Mouse (Mus musculus) hindbrain, embryonic 11.5 days (tissue): Measurements from ENCODE around the gene Bola1. TPM values are rescaled to one million over a fixed set of nuclear protein-coding genes. Genes with fewer than 3 reads are reported as not detected.

Source experiments
- ATAC-seq: fragments of 200-750 bp; cut with Nextera tagmentation; 2 replicates; pipeline ENCODE4 v1.8.0; 2017; ENCODE audit warnings: mild to moderate bottlenecking, moderate TSS enrichment, moderate library complexity; ENCODE audit not compliant: low FRiP score
- DNase-seq: peaks from one replicate; pipeline ENCODE4 v3.0.0-alpha.2; 2015; ENCODE audit warnings: low spot score
- H3K27ac ChIP-seq: fragments of 300-500 bp; sonication (generic); 2 replicates; pipeline ENCODE4 v1.5.1; 2014; ENCODE audit warnings: mild to moderate bottlenecking, low read depth, low read length
- H3K27me3 ChIP-seq: fragments of 300-500 bp; sonication (generic); 2 replicates; pipeline ENCODE4 v1.6.1; 2014; ENCODE audit warnings: mild to moderate bottlenecking, low read length, moderate library complexity, mixed read lengths; ENCODE audit not compliant: control insufficient read depth, insufficient read depth
- H3K36me3 ChIP-seq: fragments of 300-500 bp; sonication (generic); 2 replicates; pipeline ENCODE4 v1.6.1; 2014; ENCODE audit warnings: mild to moderate bottlenecking, low read length, moderate library complexity, mixed read lengths; ENCODE audit not compliant: control insufficient read depth, insufficient read depth
- H3K4me1 ChIP-seq: fragments of 300-500 bp; sonication (generic); replicated peaks from 2 replicates; pipeline ENCODE4 v1.6.1; 2014; ENCODE audit warnings: low read length, mixed read lengths; ENCODE audit not compliant: control insufficient read depth, insufficient read depth
- H3K4me2 ChIP-seq: fragments of 300-500 bp; sonication (generic); replicated peaks from 2 replicates; pipeline ENCODE4 v1.6.1; 2014; ENCODE audit warnings: mild to moderate bottlenecking, low read depth, low read length
- H3K4me3 ChIP-seq: fragments of 300-500 bp; sonication (generic); 2 replicates; pipeline ENCODE4 v1.5.1; 2014; ENCODE audit warnings: low read depth, low read length
- H3K9ac ChIP-seq: fragments of 300-500 bp; sonication (generic); 2 replicates; pipeline ENCODE4 v1.6.1; 2014; ENCODE audit warnings: low read depth, low read length
- H3K9me3 ChIP-seq: fragments of 300-500 bp; sonication (generic); 2 replicates; pipeline ENCODE4 v1.6.1; 2016; ENCODE audit warnings: low read length; ENCODE audit not compliant: control insufficient read depth
- WGBS: fragments of 180-500 bp; shearing (Covaris S2); extraction: QIAGEN DNeasy Blood & Tissue Kit; methylation state at CpG from one replicate; pipeline ENCODE4 v1.1.7; 2014; 5-methylcytosine and 5-hydroxymethylcytosine counted together
- polyA plus RNA-seq: library from polyadenylated mRNA; unstranded; fragments of >200 nt; fragmentation: Nextera tagmentation; extraction: Ambion mirVana; gene quantifications from 2 replicates; pipeline ENCODE4 v1.2.1, GENCODE M21; 2014

The Bola1 gene
- polyA plus RNA-seq, 1 experiment from 2014 or later: 73.3 TPM

- Histone ChIP-seq H3K4me1 (peaks cover 4% of the 10 kb centered on the region; the same call in 1 of the 2 replicates), H3K9me3 (no peaks in the 10 kb centered on the region), H3K27ac (peak within 1 kb of the TSS; percentile 97), H3K4me3 (peak within 1 kb of the TSS; percentile 93), H3K36me3 (peaks cover 9% of the 10 kb centered on the region), H3K4me2 (peak within 1 kb of the TSS; percentile 88), H3K27me3 (no peaks in the 10 kb centered on the region), H3K9ac (peak within 1 kb of the TSS; percentile 94)
- DNase-seq (peak; percentile 93), ATAC-seq (peak; percentile 94)
- WGBS: under 1% methylated on average over 58 of the region's 58 CpGs
Observed at GRCm38 (mm10) chr3:96172197-96173178, 47.0 kb downstream of the Bola1 start, which contains the start of gene Sf3b4. Sf3b4 (plus strand) TSS chr3:96172332.

- DNase-seq: no peak
- no peaks in the 10 kb centered on the region for H3K27me3 ChIP-seq
- peak overlapping the region; percentile 97 for H3K27ac ChIP-seq
- peak overlapping the region; percentile 93 for H3K4me3 ChIP-seq
- peaks cover 9% of the 10 kb centered on the region; the same call in 1 of the 2 replicates for H3K36me3 ChIP-seq
- 25% methylated on average over 18 of the region's 18 CpGs for WGBS
- ATAC-seq: peak; percentile 42
- peak overlapping the region; percentile 94 for H3K9ac ChIP-seq
- no peaks in the 10 kb centered on the region for H3K9me3 ChIP-seq
- H3K4me1 ChIP-seq: peaks cover 4% of the 10 kb centered on the region; the same call in 1 of the 2 replicates
- peak overlapping the region; percentile 76 for H3K4me2 ChIP-seq
Observed at GRCm38 (mm10) chr3:96171583-96172196, 47.8 kb downstream of the Bola1 start.

GRCm38 (mm10) chr3:96170976-96171545 is 48.4 kb downstream of the Bola1 start:
- Histone ChIP-seq H3K27ac (0 out of 2 replicates have a peak overlapping the region, but pooled peaks have one; percentile 97), H3K4me3 (peak overlapping the region; percentile 93), H3K36me3 (peaks cover 6% of the 10 kb centered on the region; the same call in 1 of the 2 replicates), H3K9me3 (no peaks in the 10 kb centered on the region), H3K27me3 (no peaks in the 10 kb centered on the region), H3K4me2 (peak overlapping the region; percentile 76), H3K4me1 (peaks cover 4% of the 10 kb centered on the region; the same call in 1 of the 2 replicates), H3K9ac (peak overlapping the region; percentile 94; the same call in 1 of the 2 replicates)
- 71% methylated on average over 10 of the region's 10 CpGs for WGBS
- DNase-seq (no peak), ATAC-seq (no peak)

GRCm38 (mm10) chr3:96170276-96170675 is 49.2 kb downstream of the Bola1 start:
- Histone ChIP-seq H3K36me3 (peaks cover 5% of the 10 kb centered on the region; the same call in 1 of the 2 replicates), H3K9me3 (no peaks in the 10 kb centered on the region), H3K27me3 (no peaks in the 10 kb centered on the region), H3K27ac (no peak overlapping the region), H3K4me2 (no peak overlapping the region), H3K4me1 (peaks cover 4% of the 10 kb centered on the region; the same call in 1 of the 2 replicates), H3K4me3 (no peak overlapping the region), H3K9ac (no peak overlapping the region)
- WGBS: 90% methylated on average over 4 of the region's 4 CpGs
- ATAC-seq: no peak
- no peak for DNase-seq

GRCm38 (mm10) chr3:96168466-96169158 is 50.9 kb downstream of the Bola1 start:
- Histone ChIP-seq H3K9me3 (no peaks in the 10 kb centered on the region), H3K4me3 (no peak overlapping the region), H3K4me2 (no peak overlapping the region), H3K36me3 (no peaks in the 10 kb centered on the region), H3K4me1 (0 out of 2 replicates have a peak, but pooled peaks cover 2% of the 10 kb centered on the region), H3K27ac (no peak overlapping the region), H3K27me3 (no peaks in the 10 kb centered on the region), H3K9ac (no peak overlapping the region)
- ATAC-seq (no peak), DNase-seq (no peak)
- 75% methylated on average over 12 of the region's 12 CpGs for WGBS

GRCm38 (mm10) chr3:96163040-96163439 is 56.5 kb downstream of the Bola1 start:
- DNase-seq (no peak), ATAC-seq (no peak)
- Histone ChIP-seq H3K36me3 (no peaks in the 10 kb centered on the region), H3K4me3 (no peak overlapping the region), H3K4me1 (peaks cover 8% of the 10 kb centered on the region; the same call in 1 of the 2 replicates), H3K9ac (no peak overlapping the region), H3K27ac (no peak overlapping the region), H3K9me3 (no peaks in the 10 kb centered on the region), H3K4me2 (no peak overlapping the region), H3K27me3 (peaks cover 3% of the 10 kb centered on the region; the same call in 1 of the 2 replicates)
- WGBS: 85% methylated on average over 6 of the region's 6 CpGs

GRCm38 (mm10) chr3:96161869-96162840 is 57.4 kb downstream of the Bola1 start, which contains the start of gene Mtmr11:
Mtmr11 (plus strand) TSS chr3:96162004.
- peaks cover 8% of the 10 kb centered on the region; the same call in 1 of the 2 replicates for H3K4me1 ChIP-seq
- no peak within 1 kb of the TSS for H3K27ac ChIP-seq
- DNase-seq (peak; percentile 31), ATAC-seq (no peak)
- no peaks in the 10 kb centered on the region for H3K36me3 ChIP-seq
- 9% methylated on average over 16 of the region's 16 CpGs for WGBS
- peak within 1 kb of the TSS; percentile 27 for H3K4me3 ChIP-seq
- peak within 1 kb of the TSS; percentile 44 for H3K9ac ChIP-seq
- peaks cover 3% of the 10 kb centered on the region; the same call in 1 of the 2 replicates for H3K27me3 ChIP-seq
- peak within 1 kb of the TSS; percentile 55 for H3K4me2 ChIP-seq
- H3K9me3 ChIP-seq: no peaks in the 10 kb centered on the region
